Mouse (Mus musculus) liver, embryonic 13.5 days (tissue): ENCODE measurements at regions not wholly inside any gene's neighbourhood (a gene's known extent, or its start where the extent isn't known, plus 50 kb on each side); places are given as distances from the start of the nearest gene placed in this dataset.

ENCODE experiments used
- ATAC-seq: fragments of 200-750 bp; cut with Nextera tagmentation; 2 replicates; pipeline ENCODE4 v1.8.0; 2017; ENCODE audit warnings: low read depth, mild to moderate bottlenecking, moderate number of reproducible peaks, moderate library complexity
- DNase-seq: peaks from one replicate; pipeline ENCODE4 v3.0.0; 2022
- H3K27ac ChIP-seq: fragments of 300-500 bp; sonication (generic); 2 replicates; pipeline ENCODE4 v1.5.1; 2015; ENCODE audit warnings: moderate library complexity, mild to moderate bottlenecking, inconsistent platforms
- H3K27me3 ChIP-seq: fragments of 300-500 bp; sonication (generic); 2 replicates; pipeline ENCODE4 v1.6.1; 2015; ENCODE audit warnings: mild to moderate bottlenecking, inconsistent platforms
- H3K36me3 ChIP-seq: fragments of 300-500 bp; sonication (generic); 2 replicates; pipeline ENCODE4 v1.6.1; 2015; ENCODE audit warnings: mild to moderate bottlenecking, inconsistent platforms
- H3K4me1 ChIP-seq: fragments of 300-500 bp; sonication (generic); replicated peaks from 2 replicates; pipeline ENCODE4 v1.6.1; 2015; ENCODE audit warnings: inconsistent platforms
- H3K4me2 ChIP-seq: fragments of 300-500 bp; sonication (generic); 2 replicates; pipeline ENCODE4 v1.6.1; 2015; ENCODE audit warnings: inconsistent platforms, mild to moderate bottlenecking, moderate library complexity
- H3K4me3 ChIP-seq: fragments of 300-500 bp; sonication (generic); replicated peaks from 2 replicates; pipeline ENCODE4 v1.5.1; 2015; ENCODE audit warnings: mild to moderate bottlenecking, inconsistent platforms
- H3K9ac ChIP-seq: fragments of 300-500 bp; sonication (generic); 2 replicates; pipeline ENCODE4 v1.6.1; 2015; ENCODE audit warnings: mild to moderate bottlenecking, inconsistent platforms
- H3K9me3 ChIP-seq: fragments of 300-500 bp; sonication (generic); replicated peaks from 2 replicates; pipeline ENCODE4 v1.6.1; 2016; ENCODE audit warnings: inconsistent platforms
- WGBS: fragments of 180-500 bp; shearing (Covaris S2); methylation state at CpG from one replicate; pipeline ENCODE4 v1.1.7; 2015; ENCODE audit not compliant: insufficient replicate concordance; 5-methylcytosine and 5-hydroxymethylcytosine counted together

- DNase-seq, result no peak
- ATAC-seq, result no peak
- H3K4me3 ChIP-seq, result no peak overlapping the region
- no peak overlapping the region for H3K27ac ChIP-seq
- no peak overlapping the region for H3K9ac ChIP-seq
- 57% methylated on average over 3 of the region's 3 CpGs for WGBS
- H3K4me2 ChIP-seq, result no peak overlapping the region
- H3K36me3 ChIP-seq, result no peaks in the 10 kb centered on the region
- no peaks in the 10 kb centered on the region for H3K9me3 ChIP-seq
- no peaks in the 10 kb centered on the region for H3K4me1 ChIP-seq
- H3K27me3 ChIP-seq, result no peaks in the 10 kb centered on the region
Observed at GRCm38 (mm10) chr3:132237344-132237743, 152.3 kb downstream of the Dkk2 start.

- no peak for ATAC-seq
- Histone ChIP-seq H3K36me3 (no peaks in the 10 kb centered on the region), H3K27ac (no peak overlapping the region), H3K4me2 (no peak overlapping the region), H3K4me1 (no peaks in the 10 kb centered on the region), H3K4me3 (no peak overlapping the region), H3K9me3 (no peaks in the 10 kb centered on the region), H3K9ac (no peak overlapping the region), H3K27me3 (no peaks in the 10 kb centered on the region)
- DNase-seq, result no peak
- 62% methylated on average over 1 of the region's 1 CpGs for WGBS
Observed at GRCm38 (mm10) chr3:132257834-132258233, 172.7 kb downstream of the Dkk2 start.

- Histone ChIP-seq H3K4me2 (no peak overlapping the region), H3K36me3 (no peaks in the 10 kb centered on the region), H3K4me1 (no peaks in the 10 kb centered on the region), H3K4me3 (no peak overlapping the region), H3K27me3 (no peaks in the 10 kb centered on the region), H3K9me3 (no peaks in the 10 kb centered on the region), H3K27ac (no peak overlapping the region), H3K9ac (no peak overlapping the region)
- ATAC-seq (no peak), DNase-seq (no peak)
- 60% methylated on average over 1 of the region's 1 CpGs for WGBS
Observed at GRCm38 (mm10) chr3:132269641-132270040, 184.5 kb downstream of the Dkk2 start.

- no peaks in the 10 kb centered on the region for H3K4me1 ChIP-seq
- H3K4me2 ChIP-seq, result no peak overlapping the region
- DNase-seq, result no peak
- ATAC-seq, result no peak
- H3K9ac ChIP-seq, result no peak overlapping the region
- H3K9me3 ChIP-seq, result no peaks in the 10 kb centered on the region
- no peak overlapping the region for H3K27ac ChIP-seq
- H3K4me3 ChIP-seq, result no peak overlapping the region
- H3K27me3 ChIP-seq, result no peaks in the 10 kb centered on the region
- 75% methylated on average over 10 of the region's 10 CpGs for WGBS
- H3K36me3 ChIP-seq, result no peaks in the 10 kb centered on the region
Observed at GRCm38 (mm10) chr3:132274786-132275185, 189.7 kb downstream of the Dkk2 start.

GRCm38 (mm10) chr3:132277771-132278170 is 192.7 kb downstream of the Dkk2 start:
- Histone ChIP-seq H3K4me3 (no peak overlapping the region), H3K36me3 (no peaks in the 10 kb centered on the region), H3K9ac (no peak overlapping the region), H3K27ac (no peak overlapping the region), H3K4me2 (no peak overlapping the region), H3K4me1 (no peaks in the 10 kb centered on the region), H3K9me3 (no peaks in the 10 kb centered on the region), H3K27me3 (no peaks in the 10 kb centered on the region)
- 47% methylated on average over 1 of the region's 1 CpGs for WGBS
- DNase-seq, result no peak
- ATAC-seq, result no peak

GRCm38 (mm10) chr3:132287714-132288113 is 202.6 kb downstream of the Dkk2 start:
- Histone ChIP-seq H3K4me3 (no peak overlapping the region), H3K27me3 (no peaks in the 10 kb centered on the region), H3K27ac (no peak overlapping the region), H3K9me3 (0 out of 2 replicates have a peak, but pooled peaks cover 3% of the 10 kb centered on the region), H3K36me3 (no peaks in the 10 kb centered on the region), H3K9ac (no peak overlapping the region), H3K4me1 (no peaks in the 10 kb centered on the region), H3K4me2 (no peak overlapping the region)
- 54% methylated on average over 3 of the region's 3 CpGs for WGBS
- ATAC-seq, result no peak
- no peak for DNase-seq

- H3K36me3 ChIP-seq, result no peaks in the 10 kb centered on the region
- ATAC-seq (no peak), DNase-seq (no peak)
- no peaks in the 10 kb centered on the region for H3K4me1 ChIP-seq
- no peak overlapping the region for H3K9ac ChIP-seq
- no peak overlapping the region for H3K27ac ChIP-seq
- H3K4me3 ChIP-seq, result no peak overlapping the region
- no peaks in the 10 kb centered on the region for H3K9me3 ChIP-seq
- no peaks in the 10 kb centered on the region for H3K27me3 ChIP-seq
- no peak overlapping the region for H3K4me2 ChIP-seq
- 65% methylated on average over 4 of the region's 4 CpGs for WGBS
Observed at GRCm38 (mm10) chr3:132326961-132327360, 241.9 kb downstream of the Dkk2 start.

- no peak overlapping the region for H3K9ac ChIP-seq
- H3K4me1 ChIP-seq, result no peaks in the 10 kb centered on the region
- H3K4me3 ChIP-seq, result no peak overlapping the region
- no peak for ATAC-seq
- 20% methylated on average over 3 of the region's 3 CpGs for WGBS
- DNase-seq, result no peak
- H3K4me2 ChIP-seq, result no peak overlapping the region
- H3K27ac ChIP-seq, result no peak overlapping the region
- H3K27me3 ChIP-seq, result no peaks in the 10 kb centered on the region
- no peaks in the 10 kb centered on the region for H3K9me3 ChIP-seq
- H3K36me3 ChIP-seq, result no peaks in the 10 kb centered on the region
Observed at GRCm38 (mm10) chr3:132343625-132344024, 258.5 kb downstream of the Dkk2 start.

GRCm38 (mm10) chr3:132345856-132346255 is 260.8 kb downstream of the Dkk2 start:
- WGBS, result 58% methylated on average over 1 of the region's 1 CpGs
- H3K4me3 ChIP-seq, result no peak overlapping the region
- no peak for ATAC-seq
- H3K27me3 ChIP-seq, result no peaks in the 10 kb centered on the region
- H3K9ac ChIP-seq, result no peak overlapping the region
- no peak overlapping the region for H3K27ac ChIP-seq
- DNase-seq, result no peak
- H3K4me1 ChIP-seq, result no peaks in the 10 kb centered on the region
- H3K4me2 ChIP-seq, result no peak overlapping the region
- no peaks in the 10 kb centered on the region for H3K36me3 ChIP-seq
- no peaks in the 10 kb centered on the region for H3K9me3 ChIP-seq

GRCm38 (mm10) chr3:132349602-132350001 is 264.5 kb downstream of the Dkk2 start:
- no peak overlapping the region for H3K4me2 ChIP-seq
- no peak overlapping the region for H3K4me3 ChIP-seq
- no peak for ATAC-seq
- H3K9me3 ChIP-seq, result no peaks in the 10 kb centered on the region
- 24% methylated on average over 1 of the region's 1 CpGs for WGBS
- no peak for DNase-seq
- H3K27ac ChIP-seq, result no peak overlapping the region
- no peak overlapping the region for H3K9ac ChIP-seq
- no peaks in the 10 kb centered on the region for H3K4me1 ChIP-seq
- H3K36me3 ChIP-seq, result no peaks in the 10 kb centered on the region
- H3K27me3 ChIP-seq, result no peaks in the 10 kb centered on the region

GRCm38 (mm10) chr3:132353204-132353603 is 268.1 kb downstream of the Dkk2 start:
- H3K27ac ChIP-seq, result no peak overlapping the region
- no peak overlapping the region for H3K9ac ChIP-seq
- no peaks in the 10 kb centered on the region for H3K27me3 ChIP-seq
- H3K4me1 ChIP-seq, result no peaks in the 10 kb centered on the region
- H3K4me3 ChIP-seq, result no peak overlapping the region
- ATAC-seq, result no peak
- H3K36me3 ChIP-seq, result no peaks in the 10 kb centered on the region
- no peak overlapping the region for H3K4me2 ChIP-seq
- H3K9me3 ChIP-seq, result no peaks in the 10 kb centered on the region
- WGBS, result 49% methylated on average over 2 of the region's 2 CpGs
- no peak for DNase-seq

GRCm38 (mm10) chr3:132359596-132359995 is 270.0 kb upstream of the Gimd1 start:
- 54% methylated on average over 3 of the region's 3 CpGs for WGBS
- Histone ChIP-seq H3K27ac (no peak overlapping the region), H3K4me2 (no peak overlapping the region), H3K4me3 (no peak overlapping the region), H3K9ac (no peak overlapping the region), H3K36me3 (no peaks in the 10 kb centered on the region), H3K4me1 (no peaks in the 10 kb centered on the region), H3K27me3 (no peaks in the 10 kb centered on the region), H3K9me3 (no peaks in the 10 kb centered on the region)
- ATAC-seq (no peak), DNase-seq (no peak)
